Mouse (Mus musculus) MN1 (cell line): ENCODE data around the gene Chadl.
"Not testable (repeated sequence)": the region's sequence is repeated elsewhere in the genome, so short reads cannot be mapped to it uniquely, and the experiment has no call there.

Experiments used
- DNase-seq: peaks from one replicate; pipeline ENCODE4 v3.0.0-alpha.2; 2016; ENCODE audit warnings: low spot score

The Chadl gene

GRCm38 (mm10) chr15:81697175-81697574 lies at the start of gene Chadl:
Chadl (minus strand) TSS chr15:81697287.
- no peak for DNase-seq

DNA sequence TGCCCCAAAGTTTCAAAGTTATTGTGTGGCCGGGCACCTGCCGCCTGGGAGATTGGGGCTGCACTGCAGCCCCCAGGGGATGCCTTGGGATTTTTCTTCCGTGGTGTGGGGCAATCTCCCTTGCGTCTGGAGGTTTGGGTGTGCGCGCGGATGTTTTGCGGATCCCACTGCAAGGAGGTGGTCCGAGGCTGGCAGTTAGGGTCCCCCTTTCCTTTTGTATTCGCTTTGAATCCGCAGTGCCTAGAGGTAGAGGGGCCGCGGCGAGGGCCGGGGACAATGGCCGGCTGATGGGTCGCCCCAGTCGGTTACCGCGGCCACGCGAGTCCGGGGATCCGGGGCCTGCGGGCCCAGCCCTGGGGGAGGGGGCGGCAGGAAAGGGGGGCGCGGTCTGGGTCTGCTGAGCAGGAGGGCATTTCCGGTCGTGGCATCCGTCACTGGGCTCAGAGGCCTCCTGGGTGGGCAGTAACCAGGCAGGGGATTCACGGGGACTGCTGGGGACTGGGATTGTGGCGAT lies 48.6 kb upstream of the Chadl start:
- DNase-seq, result peak; percentile 67

- DNase-seq, result peak; percentile 90
Observed at GRCm38 (mm10) chr15:81744992-81745600, 48.0 kb upstream of the Chadl start, which contains the start of the genes Zc3h7b and Rangap1. Zc3h7b (plus strand) TSS chr15:81745057. Rangap1 (minus strand) TSS chr15:81745530.

DNA sequence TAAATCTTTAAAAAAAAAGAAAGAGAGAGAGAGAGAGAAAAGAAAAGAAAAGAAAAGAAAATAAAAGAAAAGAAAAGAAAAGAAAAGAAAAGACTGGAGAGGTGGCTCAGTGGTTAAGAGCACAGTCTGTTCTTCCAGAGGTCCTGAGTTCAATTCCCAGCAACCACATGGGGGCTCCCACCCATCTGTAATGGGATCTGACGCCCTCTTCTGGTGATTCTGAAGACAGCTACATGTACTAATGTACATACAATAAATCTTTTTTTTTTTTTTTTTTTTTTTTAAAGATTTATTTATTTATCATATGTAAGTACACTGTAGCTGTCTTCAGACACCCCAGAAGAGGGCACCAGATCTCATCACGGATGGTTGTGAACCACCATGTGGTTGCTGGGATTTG lies 45.3 kb upstream of the Chadl start:
- not testable (repeated sequence) for DNase-seq

DNA sequence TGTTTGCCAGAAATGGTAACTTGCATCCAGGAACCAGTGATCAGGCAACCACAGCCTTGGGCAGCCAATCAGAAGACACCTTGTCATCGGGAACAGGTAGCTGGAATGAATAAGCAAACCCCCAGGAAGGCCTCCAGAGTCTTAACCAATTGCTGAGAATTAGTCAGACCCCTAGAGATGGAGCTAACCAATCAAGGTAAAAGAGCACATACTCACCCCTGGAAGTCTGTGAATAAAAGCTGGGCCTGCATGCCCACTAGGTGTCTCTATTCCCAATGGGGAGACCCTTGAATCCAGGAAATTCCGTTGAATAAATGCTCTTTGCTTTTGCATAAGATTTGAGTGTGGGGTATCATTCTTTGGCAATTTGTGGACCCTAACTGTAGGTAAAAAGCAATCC lies 42.8 kb upstream of the Chadl start:
- peak; percentile 39 for DNase-seq

DNA sequence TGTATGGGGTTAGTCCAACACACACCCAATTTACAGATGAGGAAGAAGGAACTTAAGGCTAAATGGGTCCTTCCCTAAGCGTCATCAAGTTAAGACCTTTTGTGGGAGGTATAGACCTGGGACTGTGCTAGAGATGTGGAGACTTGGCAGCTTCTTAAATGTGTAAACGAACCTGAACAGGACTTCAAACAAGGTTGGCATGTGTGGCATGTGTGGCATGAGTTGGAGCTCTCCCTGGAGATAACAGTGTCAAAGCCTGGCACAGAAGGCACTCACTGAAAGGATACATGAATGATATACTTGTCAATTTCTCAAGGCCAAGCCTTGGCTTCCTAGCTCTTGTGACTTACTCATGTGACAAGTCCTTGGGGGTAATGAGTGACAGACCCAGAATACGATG lies 42.2 kb upstream of the Chadl start:
- no peak for DNase-seq

- no peak for DNase-seq
Observed at GRCm38 (mm10) chr15:81735075-81735474, 38.0 kb upstream of the Chadl start.

DNA sequence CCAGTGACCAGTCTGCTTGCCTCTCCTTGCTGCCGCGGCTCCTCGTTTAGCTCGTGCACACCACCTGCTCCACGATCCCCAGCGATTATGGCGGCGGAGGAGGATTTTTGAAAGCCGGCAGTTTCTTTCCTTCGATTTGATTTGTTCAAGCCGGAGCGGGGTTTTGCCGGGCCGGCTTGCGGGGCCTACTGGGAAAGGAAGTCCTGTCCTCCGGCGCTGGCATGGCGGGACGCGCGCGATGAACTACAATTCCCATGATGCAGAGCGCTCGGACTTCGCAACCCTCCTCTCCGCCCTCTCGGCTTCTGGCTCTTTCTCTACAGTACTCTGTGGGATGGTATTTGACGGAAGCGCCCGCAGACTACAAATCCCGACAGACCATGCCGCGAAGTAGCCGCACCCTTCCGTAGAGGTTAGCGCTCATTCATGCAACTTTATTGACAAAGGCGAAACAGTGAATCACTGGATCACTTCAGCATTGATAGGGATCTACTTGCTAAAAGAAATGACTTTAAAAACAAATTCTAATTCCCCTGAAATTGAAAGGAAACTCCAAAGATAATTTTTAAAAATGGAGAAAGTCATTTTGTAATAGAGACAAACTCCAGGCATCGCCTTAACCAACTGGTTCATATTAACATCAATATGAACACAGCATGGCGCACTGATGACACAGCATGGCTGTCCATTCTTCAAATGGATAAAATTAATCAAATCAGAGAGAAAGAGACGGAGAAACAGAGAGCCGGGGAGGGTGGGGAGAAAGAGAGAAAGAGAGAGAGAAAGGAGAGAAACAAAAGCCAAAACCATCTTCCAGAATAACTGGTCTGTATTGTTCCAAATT lies 32.9 kb upstream of the Chadl start:
- peak; percentile 100 for DNase-seq

DNA sequence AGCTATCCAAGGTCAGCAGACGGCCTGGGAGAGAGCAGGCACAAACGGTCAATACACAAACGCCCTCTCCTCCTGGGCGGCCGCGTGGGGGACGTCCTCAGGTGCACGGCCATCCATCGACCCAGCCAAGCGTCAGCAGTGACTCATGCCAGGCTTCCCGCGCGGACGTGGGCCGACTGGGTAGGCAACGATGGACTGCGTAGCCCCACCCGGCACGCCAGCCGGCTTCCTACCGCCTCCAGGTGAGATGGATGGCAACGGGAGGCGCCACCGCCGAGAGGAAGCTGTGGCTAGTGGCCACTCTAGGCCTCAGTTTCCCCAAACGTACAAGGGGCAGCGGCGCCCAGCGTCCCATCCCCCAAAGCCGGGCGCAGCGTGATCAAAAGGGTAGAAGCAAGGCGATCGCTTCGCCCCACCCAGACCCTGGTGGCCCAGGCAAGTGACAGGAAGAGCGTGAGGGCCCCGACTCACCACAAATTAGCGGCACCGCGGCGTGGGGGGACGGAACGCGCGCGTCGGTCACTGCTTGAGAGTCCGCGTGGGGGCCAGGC lies 32.2 kb upstream of the Chadl start:
- peak; percentile 75 for DNase-seq

- no peak for DNase-seq
Observed at GRCm38 (mm10) chr15:81725965-81726364, 28.9 kb upstream of the Chadl start.

DNA sequence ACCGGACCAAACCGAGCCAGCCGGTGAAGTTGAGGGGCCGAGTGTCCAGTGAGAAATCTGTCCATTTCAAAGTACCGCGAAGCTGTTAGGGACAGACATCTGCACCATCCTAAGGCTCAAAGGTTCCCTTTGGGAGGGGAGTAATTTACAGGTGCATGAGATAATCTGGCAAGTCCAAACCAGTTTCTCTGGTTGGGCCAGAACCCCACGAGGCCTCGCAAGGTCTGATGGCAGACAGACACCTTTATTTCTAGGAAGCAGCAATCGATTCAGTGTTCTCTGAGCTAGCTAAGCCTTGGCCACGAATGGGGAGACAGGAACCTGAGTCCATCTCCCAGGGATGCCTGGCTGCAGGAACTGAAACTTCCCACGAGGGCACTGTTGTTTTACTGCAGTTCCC lies 26.6 kb upstream of the Chadl start:
- DNase-seq, result no peak

- no peak for DNase-seq
Observed at GRCm38 (mm10) chr15:81722361-81722760, 25.3 kb upstream of the Chadl start.

DNA sequence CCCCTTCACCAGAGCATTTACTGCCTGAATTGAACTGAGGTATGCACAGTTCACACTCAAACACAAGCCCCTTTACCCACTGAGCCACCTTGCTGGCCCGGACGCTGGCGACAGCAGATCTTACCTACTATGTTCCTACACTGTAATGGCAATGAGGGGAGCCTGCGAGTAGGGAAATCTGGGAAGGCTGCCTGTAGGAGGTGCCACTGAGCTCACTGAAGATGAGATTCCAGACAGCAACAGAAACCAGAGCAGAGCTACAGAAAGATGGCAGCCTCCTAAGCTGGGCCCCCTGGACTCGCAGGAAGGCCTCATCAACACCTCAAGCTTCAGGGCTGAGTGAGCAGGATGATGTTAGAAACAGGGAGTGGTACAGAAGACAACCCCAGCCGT lies 22.0 kb upstream of the Chadl start:
- DNase-seq, result no peak

GRCm38 (mm10) chr15:81718336-81719138 lies 21.4 kb upstream of the Chadl start:
- DNase-seq, result peak; percentile 84

GRCm38 (mm10) chr15:81713742-81714141 lies 16.7 kb upstream of the Chadl start:
- DNase-seq, result no peak

GRCm38 (mm10) chr15:81710801-81711200 lies 13.7 kb upstream of the Chadl start:
- no peak for DNase-seq

DNA sequence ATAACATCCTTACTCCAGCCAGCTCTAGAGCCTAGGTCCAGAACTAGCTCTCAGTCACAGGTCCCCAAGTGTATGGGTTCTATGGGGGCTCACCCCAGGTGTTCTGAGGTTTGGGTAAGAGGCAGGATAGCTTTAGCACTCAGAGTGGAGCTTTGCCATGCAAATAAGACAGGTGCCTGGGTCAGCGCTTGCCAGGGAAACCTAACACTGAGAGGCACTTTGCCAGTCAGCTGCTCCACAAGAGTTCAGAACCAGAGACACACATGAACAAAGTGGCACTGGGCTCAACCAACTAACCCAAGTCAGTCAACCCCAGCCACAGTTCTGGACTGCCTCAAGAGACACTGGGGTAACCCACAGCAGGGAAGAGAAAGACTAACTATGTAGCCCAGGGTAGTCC lies 12.6 kb upstream of the Chadl start:
- no peak for DNase-seq

- no peak for DNase-seq
Observed at GRCm38 (mm10) chr15:81708991-81709390, 11.9 kb upstream of the Chadl start.

GRCm38 (mm10) chr15:81703094-81703489 lies 6.0 kb upstream of the Chadl start:
- no peak for DNase-seq

DNA sequence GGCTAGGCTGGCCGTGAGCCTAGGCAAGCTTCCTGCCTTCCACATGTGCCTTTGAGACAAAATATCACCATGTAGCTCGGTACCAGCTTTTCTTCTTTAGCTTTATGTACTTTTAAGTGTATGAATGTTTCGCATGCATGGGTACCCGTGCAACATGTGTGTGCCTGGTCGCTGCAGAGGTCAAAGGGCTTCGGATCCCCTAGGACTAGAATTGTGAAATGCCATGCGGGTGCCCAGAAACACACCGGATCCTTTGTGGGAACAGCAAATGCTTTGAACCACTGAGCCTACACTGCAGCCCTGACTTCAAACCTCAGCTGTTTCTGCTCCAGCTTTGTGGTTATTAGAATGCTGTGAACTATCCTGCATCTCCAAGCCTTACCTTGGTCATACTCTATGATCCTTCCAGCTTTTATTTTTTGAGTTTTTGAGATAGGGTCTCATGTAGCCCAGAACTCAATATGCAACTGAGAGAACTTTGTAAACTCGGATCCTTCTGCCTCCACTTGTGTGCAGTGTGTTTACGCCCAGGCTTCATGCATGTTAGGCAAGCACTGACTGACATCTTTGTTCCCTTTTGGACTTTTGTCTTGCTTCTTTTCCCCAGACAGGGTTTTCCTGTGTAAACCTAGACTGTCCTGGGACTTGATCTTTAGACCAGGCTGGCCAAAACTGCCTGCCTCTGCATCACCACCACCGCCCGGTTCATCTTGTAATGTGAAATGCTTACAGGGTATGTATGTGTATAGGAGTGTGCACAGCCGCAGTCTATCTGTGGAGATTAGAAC lies 5.4 kb upstream of the Chadl start:
- no peak for DNase-seq

DNA sequence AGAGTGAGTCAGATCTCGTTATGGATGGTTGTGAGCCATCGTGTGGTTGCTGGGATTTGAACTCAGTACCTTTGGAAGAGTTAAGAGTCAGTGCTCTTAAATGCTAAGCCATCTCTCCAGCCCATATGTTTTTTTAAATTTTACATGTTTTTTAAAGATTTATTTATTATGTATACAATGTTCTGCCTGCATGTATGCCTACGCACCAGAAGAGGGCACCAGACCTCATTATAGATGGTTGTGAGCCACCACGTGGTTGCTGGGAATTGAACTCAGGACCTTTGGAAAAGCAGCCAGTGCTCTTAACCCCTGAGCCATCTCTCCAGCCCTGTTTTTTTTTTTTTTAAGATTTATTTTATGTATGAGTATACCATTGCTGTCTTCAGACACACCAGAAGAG lies 4.3 kb upstream of the Chadl start:
- DNase-seq, result not testable (repeated sequence)
